Mouse (Mus musculus): ENCODE results near the gene Tagln3. TPM values are rescaled to one million over a fixed set of nuclear protein-coding genes. Genes with fewer than 3 reads are reported as not detected.

The Tagln3 gene
- polyA plus RNA-seq, 1 experiment from 2014 or later = 362 TPM

DNA sequence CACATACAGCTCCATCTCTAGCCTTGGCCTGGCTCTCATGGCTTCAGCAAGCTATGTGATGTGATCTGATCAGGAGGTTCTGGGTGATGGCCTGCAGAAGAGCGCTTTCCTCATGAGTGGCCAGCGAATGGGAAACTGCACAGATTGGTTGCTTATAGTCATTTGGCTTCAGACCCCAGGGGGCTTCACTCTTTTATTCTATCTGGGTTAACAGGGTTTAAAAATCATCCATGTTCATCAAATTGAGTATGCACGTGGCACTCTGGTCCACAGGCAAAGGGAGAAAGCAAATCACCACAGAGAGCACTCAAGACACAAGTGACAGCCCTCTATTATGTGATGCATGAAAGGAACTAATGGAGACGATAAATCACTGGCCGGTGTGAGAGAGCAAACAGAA is 11.1 kb downstream of the Tagln3 start:
- Histone ChIP-seq H3K4me1 (replicated peaks) (peaks cover 3% of the 10 kb centered on the region; the same call in 1 of the 2 replicates), H3K27ac (no peak overlapping the region), H3K27me3 (ENCODE audit: insufficient read depth, poor library complexity, severe bottlenecking) (no peaks in the 10 kb centered on the region), H3K36me3 (peaks cover 97% of the 10 kb centered on the region), H3K4me3 (no peak overlapping the region), H3K9me3 (0 out of 2 replicates have a peak, but pooled peaks cover 2% of the 10 kb centered on the region)
- 85% methylated on average over 5 of the region's 5 CpGs for WGBS
- DNase-seq (ENCODE audit: low spot score) = no peak

GRCm38 (mm10) chr16:45711263-45711662 is 13.1 kb downstream of the Tagln3 start:
- H3K36me3 ChIP-seq = peaks cover 77% of the 10 kb centered on the region
- H3K4me1 ChIP-seq (replicated peaks) = peaks cover 3% of the 10 kb centered on the region; the same call in 1 of the 2 replicates
- H3K27ac ChIP-seq = no peak overlapping the region
- H3K4me3 ChIP-seq = no peak overlapping the region
- WGBS = 70% methylated on average over 7 of the region's 7 CpGs
- H3K27me3 ChIP-seq (ENCODE audit: insufficient read depth, poor library complexity, severe bottlenecking) = no peaks in the 10 kb centered on the region
- H3K9me3 ChIP-seq = 0 out of 2 replicates have a peak, but pooled peaks cover 2% of the 10 kb centered on the region
- no peak for DNase-seq (ENCODE audit: low spot score)

- DNase-seq (ENCODE audit: low spot score) = no peak
- Histone ChIP-seq H3K4me3 (no peak overlapping the region), H3K36me3 (no peaks in the 10 kb centered on the region), H3K9me3 (no peaks in the 10 kb centered on the region), H3K4me1 (replicated peaks) (0 out of 2 replicates have a peak, but pooled peaks cover 2% of the 10 kb centered on the region), H3K27me3 (ENCODE audit: insufficient read depth, poor library complexity, severe bottlenecking) (no peaks in the 10 kb centered on the region), H3K27ac (no peak overlapping the region)
- WGBS = 82% methylated on average over 5 of the region's 5 CpGs
Observed at GRCm38 (mm10) chr16:45699301-45699700, 25.1 kb downstream of the Tagln3 start.

DNA sequence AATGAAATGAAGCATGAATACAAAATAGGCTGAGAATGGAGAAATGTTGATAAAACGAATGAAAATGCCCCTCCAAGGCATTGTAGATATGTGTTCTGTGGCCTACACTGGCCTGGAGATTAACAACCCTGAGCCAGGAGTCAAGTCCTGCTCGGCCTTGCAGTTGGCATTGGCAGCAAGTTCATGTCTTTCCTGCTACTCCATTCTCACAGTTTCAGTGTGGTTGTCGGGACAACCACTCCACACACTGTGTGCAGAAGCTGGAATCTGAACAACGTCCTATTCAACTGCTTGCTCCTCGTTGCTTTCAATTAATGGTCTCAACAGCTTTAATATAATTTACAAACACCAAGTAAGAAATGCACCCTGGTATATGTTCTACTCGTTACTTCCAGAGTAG is 26.4 kb downstream of the Tagln3 start:
- Histone ChIP-seq H3K9me3 (no peaks in the 10 kb centered on the region), H3K4me1 (replicated peaks) (0 out of 2 replicates have a peak, but pooled peaks cover 3% of the 10 kb centered on the region), H3K27ac (no peak overlapping the region), H3K36me3 (no peaks in the 10 kb centered on the region), H3K27me3 (ENCODE audit: insufficient read depth, poor library complexity, severe bottlenecking) (no peaks in the 10 kb centered on the region), H3K4me3 (no peak overlapping the region)
- no peak for DNase-seq (ENCODE audit: low spot score)
- 81% methylated on average over 6 of the region's 6 CpGs for WGBS

- Histone ChIP-seq H3K27me3 (ENCODE audit: insufficient read depth, poor library complexity, severe bottlenecking) (no peaks in the 10 kb centered on the region), H3K4me3 (no peak overlapping the region), H3K36me3 (no peaks in the 10 kb centered on the region), H3K4me1 (replicated peaks) (peaks cover 8% of the 10 kb centered on the region), H3K27ac (no peak overlapping the region), H3K9me3 (no peaks in the 10 kb centered on the region)
- WGBS = 77% methylated on average over 9 of the region's 9 CpGs
- no peak for DNase-seq (ENCODE audit: low spot score)
Observed at GRCm38 (mm10) chr16:45695445-45696160, 28.8 kb downstream of the Tagln3 start.

GRCm38 (mm10) chr16:45693558-45693957 is 30.9 kb downstream of the Tagln3 start, which contains the start of gene Tmprss7:
Gene Tmprss7 (minus strand): TSS chr16:45693658.
- H3K9me3 ChIP-seq = no peaks in the 10 kb centered on the region
- H3K36me3 ChIP-seq = no peaks in the 10 kb centered on the region
- H3K4me1 ChIP-seq (replicated peaks) = peaks cover 18% of the 10 kb centered on the region
- H3K4me3 ChIP-seq = no peak within 1 kb of the TSS
- H3K27ac ChIP-seq = no peak within 1 kb of the TSS
- H3K27me3 ChIP-seq (ENCODE audit: insufficient read depth, poor library complexity, severe bottlenecking) = no peaks in the 10 kb centered on the region
- WGBS = 88% methylated on average over 10 of the region's 10 CpGs
- DNase-seq (ENCODE audit: low spot score) = no peak

DNA sequence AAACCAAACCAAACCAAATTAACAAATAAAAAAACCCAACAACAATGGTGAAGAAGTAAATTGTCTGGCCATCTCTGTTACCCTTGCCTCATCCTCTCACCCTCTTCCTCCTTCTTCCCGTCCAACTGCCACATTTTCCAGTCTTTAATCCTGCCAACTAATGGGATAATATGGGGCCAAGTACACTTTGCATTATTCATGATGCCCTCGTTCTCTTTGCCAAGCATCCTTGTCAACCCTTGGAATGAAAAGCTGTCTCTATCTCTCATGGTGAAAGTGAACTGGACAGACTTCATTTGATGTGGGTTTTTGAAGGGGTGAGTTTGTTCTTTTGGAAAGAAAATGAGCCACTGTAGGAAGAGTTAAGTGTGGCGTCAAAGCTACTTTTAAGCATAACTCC is 31.6 kb downstream of the Tagln3 start:
- H3K4me1 ChIP-seq (replicated peaks) = peaks cover 18% of the 10 kb centered on the region
- H3K36me3 ChIP-seq = no peaks in the 10 kb centered on the region
- H3K4me3 ChIP-seq = no peak overlapping the region
- no peaks in the 10 kb centered on the region for H3K9me3 ChIP-seq
- H3K27me3 ChIP-seq (ENCODE audit: insufficient read depth, poor library complexity, severe bottlenecking) = no peaks in the 10 kb centered on the region
- 69% methylated on average over 3 of the region's 3 CpGs for WGBS
- no peak for DNase-seq (ENCODE audit: low spot score)
- H3K27ac ChIP-seq = no peak overlapping the region

DNA sequence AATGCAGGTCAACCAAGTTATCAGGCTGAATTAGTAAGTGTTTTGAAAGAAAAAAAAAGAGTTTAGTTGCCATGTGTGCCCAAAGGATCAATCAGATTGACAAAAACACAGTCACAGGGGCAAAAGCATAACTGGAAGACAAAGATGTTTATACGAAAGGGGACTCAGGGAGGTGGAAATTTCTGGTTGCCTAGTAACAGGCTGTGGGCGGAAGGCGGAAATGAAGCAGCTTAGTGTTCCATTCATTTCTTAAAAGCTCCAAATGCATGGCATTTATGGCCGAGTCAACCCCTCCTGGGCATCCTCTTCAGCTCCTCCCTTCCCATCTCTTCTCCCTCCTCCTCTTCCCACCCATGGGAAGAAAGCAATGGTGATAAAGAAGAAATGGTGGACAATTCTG is 34.2 kb downstream of the Tagln3 start:
- Histone ChIP-seq H3K4me3 (no peak overlapping the region), H3K36me3 (no peaks in the 10 kb centered on the region), H3K4me1 (replicated peaks) (peaks cover 16% of the 10 kb centered on the region), H3K27ac (peak overlapping the region; percentile 64), H3K27me3 (ENCODE audit: insufficient read depth, poor library complexity, severe bottlenecking) (no peaks in the 10 kb centered on the region), H3K9me3 (no peaks in the 10 kb centered on the region)
- WGBS = 16% methylated on average over 4 of the region's 4 CpGs
- peak; percentile 34 for DNase-seq (ENCODE audit: low spot score)

- 81% methylated on average over 3 of the region's 3 CpGs for WGBS
- Histone ChIP-seq H3K4me3 (no peak overlapping the region), H3K4me1 (replicated peaks) (peaks cover 13% of the 10 kb centered on the region), H3K36me3 (no peaks in the 10 kb centered on the region), H3K27me3 (ENCODE audit: insufficient read depth, poor library complexity, severe bottlenecking) (no peaks in the 10 kb centered on the region), H3K27ac (no peak overlapping the region), H3K9me3 (no peaks in the 10 kb centered on the region)
- DNase-seq (ENCODE audit: low spot score) = no peak
Observed at GRCm38 (mm10) chr16:45686833-45687232, 37.6 kb downstream of the Tagln3 start.

DNA sequence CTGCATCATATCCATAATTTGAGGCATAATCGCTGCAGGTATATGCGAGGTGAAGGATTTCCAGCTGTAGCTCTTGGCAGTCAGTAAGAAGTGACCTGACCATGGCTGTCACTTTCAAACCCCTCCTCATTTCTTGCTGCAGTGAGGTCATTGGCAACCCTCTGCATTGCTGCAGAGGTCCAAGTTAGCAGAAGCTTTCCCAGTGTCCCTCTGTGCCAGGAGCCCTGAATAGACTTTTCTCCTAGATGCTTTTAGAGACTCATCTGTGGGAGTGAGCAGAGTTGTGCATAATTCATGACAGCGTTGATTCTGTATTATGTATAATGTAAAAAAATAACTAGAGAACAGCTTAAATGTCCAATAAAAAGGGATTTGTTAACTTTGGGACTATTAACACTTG is 39.1 kb downstream of the Tagln3 start:
- no peak overlapping the region for H3K27ac ChIP-seq
- WGBS = 69% methylated on average over 3 of the region's 3 CpGs
- peaks cover 7% of the 10 kb centered on the region for H3K4me1 ChIP-seq (replicated peaks)
- H3K27me3 ChIP-seq (ENCODE audit: insufficient read depth, poor library complexity, severe bottlenecking) = no peaks in the 10 kb centered on the region
- no peak for DNase-seq (ENCODE audit: low spot score)
- no peaks in the 10 kb centered on the region for H3K36me3 ChIP-seq
- H3K9me3 ChIP-seq = no peaks in the 10 kb centered on the region
- H3K4me3 ChIP-seq = no peak overlapping the region

GRCm38 (mm10) chr16:45684815-45685214 is 39.6 kb downstream of the Tagln3 start:
- Histone ChIP-seq H3K4me3 (no peak overlapping the region), H3K27me3 (ENCODE audit: insufficient read depth, poor library complexity, severe bottlenecking) (no peaks in the 10 kb centered on the region), H3K4me1 (replicated peaks) (peaks cover 2% of the 10 kb centered on the region; the same call in 1 of the 2 replicates), H3K36me3 (no peaks in the 10 kb centered on the region), H3K9me3 (no peaks in the 10 kb centered on the region), H3K27ac (no peak overlapping the region)
- DNase-seq (ENCODE audit: low spot score) = peak; percentile 74
- 14% methylated on average over 8 of the region's 8 CpGs for WGBS

DNA sequence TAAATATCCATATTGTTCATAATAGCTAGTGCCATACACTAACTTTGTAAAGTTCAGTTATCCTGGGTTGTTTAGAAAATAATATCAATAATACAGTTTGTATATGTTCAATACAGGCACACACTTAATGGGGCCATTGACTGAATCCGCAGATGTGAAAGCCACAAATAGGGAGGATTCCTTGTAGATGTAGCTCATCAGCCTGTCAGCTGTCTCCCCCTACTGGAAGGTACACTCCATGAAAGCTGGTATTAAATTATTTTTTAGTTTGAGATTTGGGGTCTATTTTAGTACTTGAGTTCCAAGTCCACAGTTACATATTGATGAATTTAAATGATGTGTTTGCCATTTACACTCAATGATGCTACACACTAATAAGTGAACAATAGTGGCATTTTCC is 47.9 kb downstream of the Tagln3 start:
- DNase-seq (ENCODE audit: low spot score) = no peak

GRCm38 (mm10) chr16:45670005-45670404 is 54.4 kb downstream of the Tagln3 start:
- no peaks in the 10 kb centered on the region for H3K4me1 ChIP-seq (replicated peaks)
- 82% methylated on average over 4 of the region's 4 CpGs for WGBS
- no peaks in the 10 kb centered on the region for H3K36me3 ChIP-seq
- no peak overlapping the region for H3K4me3 ChIP-seq
- H3K27me3 ChIP-seq (ENCODE audit: insufficient read depth, poor library complexity, severe bottlenecking) = no peaks in the 10 kb centered on the region
- no peaks in the 10 kb centered on the region for H3K9me3 ChIP-seq
- no peak overlapping the region for H3K27ac ChIP-seq
- no peak for DNase-seq (ENCODE audit: low spot score)

More for the DNA sequence above, 47.9 kb downstream of the Tagln3 start:
- H3K4me3 ChIP-seq = no peak overlapping the region
- H3K9me3 ChIP-seq = no peaks in the 10 kb centered on the region
- 31% methylated on average over 1 of the region's 1 CpGs for WGBS
- H3K27me3 ChIP-seq (ENCODE audit: insufficient read depth, poor library complexity, severe bottlenecking) = no peaks in the 10 kb centered on the region
- no peaks in the 10 kb centered on the region for H3K36me3 ChIP-seq
- no peaks in the 10 kb centered on the region for H3K4me1 ChIP-seq (replicated peaks)
- no peak overlapping the region for H3K27ac ChIP-seq

Data from hindbrain, embryonic 10.5 days (tissue).